Mouse (Mus musculus) embryonic facial prominence, embryonic 13.5 days (tissue): ENCODE data around the gene Paqr4. TPM values are rescaled to one million over a fixed set of nuclear protein-coding genes. Genes with fewer than 3 reads are reported as not detected.

Source experiments
- polyA plus RNA-seq: library from polyadenylated mRNA; unstranded; fragments of >200 nt; fragmentation: Nextera tagmentation; extraction: Ambion mirVana; gene quantifications from 2 replicates; pipeline ENCODE4 v1.2.1, GENCODE M21; 2015

Paqr4 gene
- polyA plus RNA-seq, 1 experiment from 2014 or later = 12.5 TPM

Other genes starting within 250 kb of the Paqr4 start
- 20.0 and 22.5 TPM in 2 replicates for gene Zfp213, start 176.6 kb downstream of the Paqr4 start, polyA plus RNA-seq
- 18.2 and 21.9 TPM in 2 replicates for gene Zfp13, start 141.4 kb downstream of the Paqr4 start, polyA plus RNA-seq
- 0.27 and 0.37 TPM in 2 replicates for gene Zscan10, start 140.0 kb downstream of the Paqr4 start, polyA plus RNA-seq
- 0.55 and 0.77 TPM in 2 replicates for gene Mmp25, start 95.6 kb downstream of the Paqr4 start, polyA plus RNA-seq
- gene Bicdl2, start 80.4 kb downstream of the Paqr4 start, polyA plus RNA-seq = 3.8 TPM in 2 replicates
- 64.0 and 79.4 TPM in 2 replicates for gene Hcfc1r1, start 67.3 kb downstream of the Paqr4 start, polyA plus RNA-seq
- 46.6 and 53.5 TPM in 2 replicates for gene Thoc6, start 67.0 kb downstream of the Paqr4 start, polyA plus RNA-seq
- 10.4 and 13.1 TPM in 2 replicates for gene Tnfrsf12a, start 63.4 kb downstream of the Paqr4 start, polyA plus RNA-seq
- 34.8 and 47.1 TPM in 2 replicates for gene Cldn6, start 61.6 kb downstream of the Paqr4 start, polyA plus RNA-seq
- gene Cldn9, start 56.8 kb downstream of the Paqr4 start, polyA plus RNA-seq = 8.7 and 14.3 TPM in 2 replicates
- 0.25 and 0.32 TPM in 2 replicates for gene 1520401A03Rik, start 18.1 kb downstream of the Paqr4 start, polyA plus RNA-seq
- 49.3 and 56.2 TPM in 2 replicates for gene Pkmyt1, start 14.5 kb downstream of the Paqr4 start, polyA plus RNA-seq
- 31.7 and 42.3 TPM in 2 replicates for gene Kremen2, start 5.0 kb upstream of the Paqr4 start, polyA plus RNA-seq
- 90.2 and 95.6 TPM in 2 replicates for gene Flywch1, start 30.7 kb upstream of the Paqr4 start, polyA plus RNA-seq
- 54.1 and 65.1 TPM in 2 replicates for gene Flywch2, start 45.2 kb upstream of the Paqr4 start, polyA plus RNA-seq
- 616 and 642 TPM in 2 replicates for gene Srrm2, start 49.7 kb upstream of the Paqr4 start, polyA plus RNA-seq
- gene Elob, start 88.3 kb upstream of the Paqr4 start, polyA plus RNA-seq = 1,169 and 1,240 TPM in 2 replicates
- 0.38 and 0.48 TPM in 2 replicates for gene Prss33, start 95.2 kb upstream of the Paqr4 start, polyA plus RNA-seq
- 0.78 TPM in 1 of 2 replicates, not detected in the other for gene Prss32, start 103.0 kb upstream of the Paqr4 start, polyA plus RNA-seq
- 2.0 TPM in 2 replicates for gene Prss41, start 103.3 kb upstream of the Paqr4 start, polyA plus RNA-seq
- not detected in 2 replicates for gene Prss21, start 127.2 kb upstream of the Paqr4 start, polyA plus RNA-seq
- not detected in 2 replicates for gene Dcpp1, start 140.0 kb upstream of the Paqr4 start, polyA plus RNA-seq
- gene Dcpp2, start 140.0 kb upstream of the Paqr4 start, polyA plus RNA-seq = not detected in 2 replicates
- not detected in 2 replicates for gene Dcpp3, start 176.6 kb upstream of the Paqr4 start, polyA plus RNA-seq
- not detected in 2 replicates for gene Sbp, start 200.8 kb upstream of the Paqr4 start, polyA plus RNA-seq
- not detected in 2 replicates for gene Sbpl, start 214.4 kb upstream of the Paqr4 start, polyA plus RNA-seq
- gene Prss30, start 239.7 kb upstream of the Paqr4 start, polyA plus RNA-seq = 0.18 TPM in 1 of 2 replicates, not detected in the other